Mouse (Mus musculus): ENCODE measurements around the gene Cacna1c. TPM values are rescaled to one million over a fixed set of nuclear protein-coding genes. Genes with fewer than 3 reads are reported as not detected.

The Cacna1c gene
- polyA plus RNA-seq, 1 experiment from 2014 or later: 4.0 TPM

DNA sequence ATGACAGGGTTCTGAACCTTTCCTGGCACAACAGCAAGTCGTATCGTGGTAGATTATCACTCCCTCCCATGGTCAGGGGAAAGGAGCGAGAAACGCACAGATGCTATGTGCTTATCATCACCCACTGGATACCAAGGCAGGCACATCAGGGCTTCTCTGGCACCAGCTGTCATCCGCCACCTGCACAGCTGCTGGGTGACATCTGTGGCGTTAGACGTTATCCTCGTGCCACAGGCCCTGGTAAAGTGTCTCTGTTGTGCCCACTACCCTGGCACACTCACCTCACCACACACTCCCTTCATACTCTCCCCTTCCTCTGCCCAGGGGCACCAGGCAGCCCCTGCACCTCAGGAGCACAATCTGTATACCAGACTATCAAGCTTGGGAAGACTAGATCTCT, 137.8 kb downstream of the Cacna1c start:
- Histone ChIP-seq H3K9me3 (ENCODE audit: control insufficient read depth, low read length) (no peaks in the 10 kb centered on the region), H3K4me2 (replicated peaks; ENCODE audit: low read depth, low read length) (no peak overlapping the region), H3K4me3 (ENCODE audit: low read depth, low read length) (no peak overlapping the region), H3K36me3 (ENCODE audit: control insufficient read depth, insufficient read depth, low read length) (no peaks in the 10 kb centered on the region), H3K27me3 (ENCODE audit: control insufficient read depth, insufficient read depth, low read length) (no peaks in the 10 kb centered on the region), H3K27ac (ENCODE audit: low read depth, low read length) (no peak overlapping the region), H3K4me1 (replicated peaks; ENCODE audit: control insufficient read depth, insufficient read depth, low read length) (no peaks in the 10 kb centered on the region), H3K9ac (ENCODE audit: low read depth, low read length) (no peak overlapping the region)
- ATAC-seq (ENCODE audit: low FRiP score) (no peak), DNase-seq (ENCODE audit: low spot score) (no peak)
- WGBS: 93% methylated on average over 8 of the region's 8 CpGs

DNA sequence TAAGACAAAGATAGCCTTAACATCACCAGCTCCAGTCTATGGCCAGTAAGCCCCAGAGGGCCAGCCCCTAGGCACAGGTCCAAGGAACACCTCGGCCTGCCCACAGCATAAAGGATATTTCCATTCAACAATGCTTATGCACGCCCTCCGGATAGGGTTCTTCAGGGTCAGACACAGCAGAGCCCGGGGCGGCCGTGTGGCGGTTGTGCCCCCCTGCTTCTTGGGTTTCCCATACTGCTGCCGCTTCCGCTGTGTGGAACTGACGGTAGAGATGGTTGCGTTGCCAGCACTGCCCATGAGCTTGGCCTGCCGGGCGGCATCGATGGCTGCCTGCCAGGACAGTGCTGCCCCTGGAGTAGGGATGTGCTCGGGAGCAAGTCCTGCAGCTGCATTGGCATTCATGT, 139.1 kb downstream of the Cacna1c start:
- no peaks in the 10 kb centered on the region for H3K36me3 ChIP-seq (ENCODE audit: control insufficient read depth, insufficient read depth, low read length)
- no peaks in the 10 kb centered on the region for H3K27me3 ChIP-seq (ENCODE audit: control insufficient read depth, insufficient read depth, low read length)
- no peak overlapping the region for H3K4me3 ChIP-seq (ENCODE audit: low read depth, low read length)
- H3K4me1 ChIP-seq (replicated peaks; ENCODE audit: control insufficient read depth, insufficient read depth, low read length): no peaks in the 10 kb centered on the region
- no peak overlapping the region for H3K9ac ChIP-seq (ENCODE audit: low read depth, low read length)
- H3K9me3 ChIP-seq (ENCODE audit: control insufficient read depth, low read length): no peaks in the 10 kb centered on the region
- 94% methylated on average over 15 of the region's 15 CpGs for WGBS
- DNase-seq (ENCODE audit: low spot score) (no peak), ATAC-seq (ENCODE audit: low FRiP score) (no peak)
- H3K27ac ChIP-seq (ENCODE audit: low read depth, low read length): no peak overlapping the region
- H3K4me2 ChIP-seq (replicated peaks; ENCODE audit: low read depth, low read length): no peak overlapping the region

DNA sequence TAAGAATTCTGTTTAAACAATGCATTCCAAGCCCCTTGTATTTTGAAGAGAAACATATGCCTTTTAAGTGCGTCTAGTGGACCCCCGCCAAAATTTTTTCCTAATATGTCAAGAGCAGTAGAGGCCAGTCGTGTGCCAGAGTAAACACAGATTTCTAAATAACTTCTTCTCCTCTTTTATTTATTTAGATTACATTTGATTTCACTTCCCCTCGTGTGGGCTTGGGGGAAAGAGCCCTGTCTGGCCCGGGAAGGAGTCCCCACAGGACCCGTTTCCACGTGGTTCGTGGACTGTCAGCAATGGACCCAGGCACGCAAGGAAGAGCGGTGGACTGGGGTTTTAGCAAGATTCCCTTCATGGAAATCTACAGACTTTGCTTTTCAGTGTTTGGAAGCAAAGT, 143.4 kb downstream of the Cacna1c start:
- Histone ChIP-seq H3K27me3 (ENCODE audit: control insufficient read depth, insufficient read depth, low read length) (no peaks in the 10 kb centered on the region), H3K9ac (ENCODE audit: low read depth, low read length) (no peak overlapping the region), H3K4me2 (replicated peaks; ENCODE audit: low read depth, low read length) (no peak overlapping the region), H3K4me3 (ENCODE audit: low read depth, low read length) (no peak overlapping the region), H3K4me1 (replicated peaks; ENCODE audit: control insufficient read depth, insufficient read depth, low read length) (no peaks in the 10 kb centered on the region), H3K27ac (ENCODE audit: low read depth, low read length) (no peak overlapping the region), H3K9me3 (ENCODE audit: control insufficient read depth, low read length) (no peaks in the 10 kb centered on the region), H3K36me3 (ENCODE audit: control insufficient read depth, insufficient read depth, low read length) (no peaks in the 10 kb centered on the region)
- whole genome bisulfite sequencing: 88% methylated on average over 10 of the region's 10 CpGs
- ATAC-seq (ENCODE audit: low FRiP score) (no peak), DNase-seq (ENCODE audit: low spot score) (no peak)

DNA sequence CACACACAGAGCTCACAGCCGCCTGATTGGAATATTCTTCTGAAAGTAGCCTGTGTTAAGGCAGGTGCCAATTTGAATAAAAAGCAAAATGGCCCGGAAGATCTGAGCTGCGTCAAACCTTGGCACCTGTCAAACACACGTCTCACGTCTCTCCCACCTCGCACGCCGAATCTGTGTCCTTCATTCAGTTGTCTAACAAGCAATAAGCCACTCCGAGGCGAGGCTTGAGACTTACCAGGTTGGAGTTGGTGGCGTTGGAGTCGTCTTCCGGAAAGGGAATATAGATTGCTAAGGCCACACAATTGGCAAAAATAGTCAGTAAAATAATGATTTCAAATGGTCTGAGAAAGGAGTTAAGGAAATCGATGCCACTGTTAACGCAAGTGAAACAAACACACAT, 143.9 kb downstream of the Cacna1c start:
- Histone ChIP-seq H3K9ac (ENCODE audit: low read depth, low read length) (no peak overlapping the region), H3K4me2 (replicated peaks; ENCODE audit: low read depth, low read length) (no peak overlapping the region), H3K27me3 (ENCODE audit: control insufficient read depth, insufficient read depth, low read length) (no peaks in the 10 kb centered on the region), H3K9me3 (ENCODE audit: control insufficient read depth, low read length) (no peaks in the 10 kb centered on the region), H3K4me1 (replicated peaks; ENCODE audit: control insufficient read depth, insufficient read depth, low read length) (no peaks in the 10 kb centered on the region), H3K36me3 (ENCODE audit: control insufficient read depth, insufficient read depth, low read length) (no peaks in the 10 kb centered on the region), H3K27ac (ENCODE audit: low read depth, low read length) (no peak overlapping the region), H3K4me3 (ENCODE audit: low read depth, low read length) (no peak overlapping the region)
- WGBS: 92% methylated on average over 15 of the region's 15 CpGs
- DNase-seq (ENCODE audit: low spot score) (no peak), ATAC-seq (ENCODE audit: low FRiP score) (no peak)

DNA sequence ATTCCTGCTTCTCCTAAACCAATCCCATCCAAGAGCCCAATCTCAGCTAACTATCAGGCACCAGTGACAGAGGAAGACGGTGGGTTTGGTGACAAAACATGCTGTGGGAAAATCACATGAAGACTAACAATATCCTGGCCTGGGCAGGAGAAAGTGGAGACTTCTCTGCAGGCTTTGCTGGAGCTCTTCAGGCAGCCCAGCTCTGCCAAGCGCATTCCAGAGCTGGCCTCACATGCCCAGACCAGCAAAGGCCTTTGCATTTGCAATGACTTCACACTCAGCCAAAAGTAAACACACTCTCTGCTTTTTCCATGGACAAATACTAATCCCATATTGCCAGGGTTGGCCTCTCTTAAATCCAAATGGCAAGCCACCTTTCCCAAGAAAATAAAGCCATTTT, 144.5 kb downstream of the Cacna1c start:
- Histone ChIP-seq H3K4me2 (replicated peaks; ENCODE audit: low read depth, low read length) (no peak overlapping the region), H3K9ac (ENCODE audit: low read depth, low read length) (no peak overlapping the region), H3K4me1 (replicated peaks; ENCODE audit: control insufficient read depth, insufficient read depth, low read length) (no peaks in the 10 kb centered on the region), H3K27me3 (ENCODE audit: control insufficient read depth, insufficient read depth, low read length) (no peaks in the 10 kb centered on the region), H3K9me3 (ENCODE audit: control insufficient read depth, low read length) (no peaks in the 10 kb centered on the region), H3K27ac (ENCODE audit: low read depth, low read length) (no peak overlapping the region), H3K4me3 (ENCODE audit: low read depth, low read length) (no peak overlapping the region), H3K36me3 (ENCODE audit: control insufficient read depth, insufficient read depth, low read length) (no peaks in the 10 kb centered on the region)
- no peak for DNase-seq (ENCODE audit: low spot score)
- no peak for ATAC-seq (ENCODE audit: low FRiP score)
- 89% methylated on average over 2 of the region's 2 CpGs for WGBS

DNA sequence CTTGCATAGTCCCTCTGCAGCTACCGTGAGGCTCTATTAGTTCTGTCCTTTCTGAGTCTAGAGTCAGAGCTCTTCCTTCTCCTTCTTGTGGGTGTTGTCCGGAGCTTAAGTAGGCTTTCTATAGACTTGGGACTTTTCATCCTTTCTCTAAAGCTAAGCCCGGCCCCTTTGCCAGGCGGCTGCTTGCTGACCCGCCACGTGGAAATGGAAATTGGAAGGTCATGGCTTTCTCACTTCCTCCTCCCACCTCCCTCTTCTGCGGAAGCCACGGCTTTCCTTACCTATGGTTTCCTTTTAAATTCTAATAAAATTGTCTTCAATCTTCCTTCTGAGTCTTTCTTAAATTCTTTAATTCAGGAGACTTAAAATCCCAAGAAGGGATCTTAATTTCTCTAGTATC, 148.9 kb downstream of the Cacna1c start:
- no peak for ATAC-seq (ENCODE audit: low FRiP score)
- DNase-seq (ENCODE audit: low spot score): no peak
- no peak overlapping the region for H3K27ac ChIP-seq (ENCODE audit: low read depth, low read length)
- H3K36me3 ChIP-seq (ENCODE audit: control insufficient read depth, insufficient read depth, low read length): no peaks in the 10 kb centered on the region
- no peak overlapping the region for H3K4me3 ChIP-seq (ENCODE audit: low read depth, low read length)
- H3K27me3 ChIP-seq (ENCODE audit: control insufficient read depth, insufficient read depth, low read length): no peaks in the 10 kb centered on the region
- no peaks in the 10 kb centered on the region for H3K4me1 ChIP-seq (replicated peaks; ENCODE audit: control insufficient read depth, insufficient read depth, low read length)
- no peaks in the 10 kb centered on the region for H3K9me3 ChIP-seq (ENCODE audit: control insufficient read depth, low read length)
- H3K9ac ChIP-seq (ENCODE audit: low read depth, low read length): no peak overlapping the region
- WGBS: 76% methylated on average over 8 of the region's 8 CpGs
- H3K4me2 ChIP-seq (replicated peaks; ENCODE audit: low read depth, low read length): no peak overlapping the region

DNA sequence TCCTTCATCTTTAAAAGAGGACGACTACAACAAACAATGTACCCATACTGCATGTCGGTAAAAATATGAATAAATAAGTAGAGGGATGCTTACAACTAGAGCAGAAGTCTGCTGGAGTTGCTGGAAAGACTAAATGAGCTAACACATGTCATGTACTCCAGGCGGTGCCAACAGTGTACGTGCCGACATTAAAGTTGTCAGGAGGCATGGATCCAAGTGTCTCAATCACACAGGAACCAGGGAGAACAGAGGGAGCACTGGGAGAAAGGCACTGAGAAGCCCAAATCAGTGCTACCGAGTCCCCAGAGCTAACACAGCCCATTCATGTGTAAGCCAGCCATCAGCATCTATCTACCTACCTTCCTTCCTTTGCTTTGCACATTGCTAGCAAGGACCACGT, 150.7 kb downstream of the Cacna1c start:
- no peaks in the 10 kb centered on the region for H3K27me3 ChIP-seq (ENCODE audit: control insufficient read depth, insufficient read depth, low read length)
- H3K4me1 ChIP-seq (replicated peaks; ENCODE audit: control insufficient read depth, insufficient read depth, low read length): no peaks in the 10 kb centered on the region
- H3K4me3 ChIP-seq (ENCODE audit: low read depth, low read length): no peak overlapping the region
- ATAC-seq (ENCODE audit: low FRiP score) (no peak), DNase-seq (ENCODE audit: low spot score) (no peak)
- no peak overlapping the region for H3K4me2 ChIP-seq (replicated peaks; ENCODE audit: low read depth, low read length)
- H3K36me3 ChIP-seq (ENCODE audit: control insufficient read depth, insufficient read depth, low read length): no peaks in the 10 kb centered on the region
- no peaks in the 10 kb centered on the region for H3K9me3 ChIP-seq (ENCODE audit: control insufficient read depth, low read length)
- H3K9ac ChIP-seq (ENCODE audit: low read depth, low read length): no peak overlapping the region
- no peak overlapping the region for H3K27ac ChIP-seq (ENCODE audit: low read depth, low read length)
- 87% methylated on average over 7 of the region's 7 CpGs for WGBS

DNA sequence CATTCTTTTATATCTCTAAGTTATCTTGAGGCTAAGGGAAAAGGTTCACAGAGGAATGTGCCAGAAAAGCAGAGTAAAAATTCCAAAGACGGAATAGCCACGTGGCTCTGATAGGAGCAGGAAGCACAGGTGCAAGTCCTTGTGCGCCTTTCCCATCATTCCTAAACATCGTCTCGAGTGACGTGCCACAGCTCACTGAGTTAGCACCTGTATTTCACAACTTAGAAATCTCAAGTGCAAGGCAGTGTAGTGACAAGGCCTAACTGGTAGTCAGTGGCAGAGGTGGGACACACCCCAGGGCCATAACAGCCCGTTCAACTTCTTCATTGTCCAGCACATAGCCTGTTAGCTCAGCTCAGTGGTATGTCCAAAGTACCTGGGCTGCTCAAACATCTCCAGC, 152.1 kb downstream of the Cacna1c start:
- WGBS: 88% methylated on average over 7 of the region's 7 CpGs
- H3K9ac ChIP-seq (ENCODE audit: low read depth, low read length): no peak overlapping the region
- no peaks in the 10 kb centered on the region for H3K36me3 ChIP-seq (ENCODE audit: control insufficient read depth, insufficient read depth, low read length)
- DNase-seq (ENCODE audit: low spot score) (no peak), ATAC-seq (ENCODE audit: low FRiP score) (no peak)
- no peaks in the 10 kb centered on the region for H3K9me3 ChIP-seq (ENCODE audit: control insufficient read depth, low read length)
- H3K4me2 ChIP-seq (replicated peaks; ENCODE audit: low read depth, low read length): no peak overlapping the region
- H3K27me3 ChIP-seq (ENCODE audit: control insufficient read depth, insufficient read depth, low read length): no peaks in the 10 kb centered on the region
- no peak overlapping the region for H3K4me3 ChIP-seq (ENCODE audit: low read depth, low read length)
- no peaks in the 10 kb centered on the region for H3K4me1 ChIP-seq (replicated peaks; ENCODE audit: control insufficient read depth, insufficient read depth, low read length)
- H3K27ac ChIP-seq (ENCODE audit: low read depth, low read length): no peak overlapping the region

DNA sequence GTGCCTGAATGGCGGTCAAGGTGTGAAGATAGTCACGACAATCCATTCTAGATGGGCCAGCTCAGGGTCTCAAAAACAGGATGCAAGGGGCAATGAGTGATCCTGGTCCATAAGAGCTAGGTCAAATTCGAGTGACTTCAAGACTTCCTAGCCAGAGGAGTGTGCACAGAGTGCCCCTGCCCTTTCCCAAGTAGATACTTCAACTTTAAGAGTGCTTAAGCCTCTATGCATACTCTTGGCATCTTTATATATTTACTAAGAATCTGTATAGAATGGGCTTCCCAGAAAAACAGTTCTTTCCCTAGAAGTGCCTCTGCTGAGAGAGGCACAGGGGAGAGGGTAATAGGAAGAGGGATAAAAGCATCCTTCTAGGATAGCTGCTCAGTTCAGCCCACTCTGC, 153.4 kb downstream of the Cacna1c start:
- Histone ChIP-seq H3K36me3 (ENCODE audit: control insufficient read depth, insufficient read depth, low read length) (no peaks in the 10 kb centered on the region), H3K9ac (ENCODE audit: low read depth, low read length) (no peak overlapping the region), H3K4me3 (ENCODE audit: low read depth, low read length) (no peak overlapping the region), H3K27me3 (ENCODE audit: control insufficient read depth, insufficient read depth, low read length) (no peaks in the 10 kb centered on the region), H3K4me1 (replicated peaks; ENCODE audit: control insufficient read depth, insufficient read depth, low read length) (no peaks in the 10 kb centered on the region), H3K9me3 (ENCODE audit: control insufficient read depth, low read length) (no peaks in the 10 kb centered on the region), H3K27ac (ENCODE audit: low read depth, low read length) (no peak overlapping the region), H3K4me2 (replicated peaks; ENCODE audit: low read depth, low read length) (no peak overlapping the region)
- 87% methylated on average over 3 of the region's 3 CpGs for WGBS
- DNase-seq (ENCODE audit: low spot score): no peak
- ATAC-seq (ENCODE audit: low FRiP score): no peak

Data from hindbrain, embryonic 11.5 days (tissue).